Mouse (Mus musculus) retina, adult 2 months (tissue): ENCODE data around the gene Cd177.
"Not testable (repeated sequence)": the region's sequence is repeated elsewhere in the genome, so short reads cannot be mapped to it uniquely, and the experiment has no call there.

Experiments used
- DNase-seq: peaks from one replicate; pipeline ENCODE4 v3.0.0-alpha.2; 2012; ENCODE audit warnings: low read depth, low spot score

Gene Cd177

GRCm38 (mm10) chr7:24760211-24760610 is at the start of gene Cd177:
TSS of gene Cd177 (minus strand) at chr7:24760311.
- no peak for DNase-seq

DNA sequence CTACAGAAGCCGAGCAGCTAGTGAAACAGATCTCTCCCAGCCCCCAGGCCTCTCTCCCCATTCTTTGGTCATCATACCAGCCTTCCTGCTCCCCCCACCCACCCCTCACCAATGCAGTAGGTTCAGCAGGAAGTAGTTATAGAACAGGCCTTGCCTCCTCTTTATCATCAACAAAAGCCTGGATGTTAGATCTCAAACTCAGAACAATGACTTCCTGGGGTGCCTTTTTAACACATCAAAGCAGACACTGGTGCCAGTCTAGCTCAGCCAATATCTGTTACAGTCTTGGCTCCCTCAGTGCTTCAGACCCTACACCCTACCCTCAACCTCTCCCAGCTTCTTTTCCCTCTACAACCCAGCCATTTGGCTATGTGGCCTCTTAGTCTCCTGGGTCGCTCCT is 48.9 kb upstream of the Cd177 start:
- DNase-seq, result no peak

- DNase-seq, result no peak
Measured at GRCm38 (mm10) chr7:24804826-24805225, 44.7 kb upstream of the Cd177 start.

GRCm38 (mm10) chr7:24802149-24802767 is 42.1 kb upstream of the Cd177 start:
- no peak for DNase-seq

DNA sequence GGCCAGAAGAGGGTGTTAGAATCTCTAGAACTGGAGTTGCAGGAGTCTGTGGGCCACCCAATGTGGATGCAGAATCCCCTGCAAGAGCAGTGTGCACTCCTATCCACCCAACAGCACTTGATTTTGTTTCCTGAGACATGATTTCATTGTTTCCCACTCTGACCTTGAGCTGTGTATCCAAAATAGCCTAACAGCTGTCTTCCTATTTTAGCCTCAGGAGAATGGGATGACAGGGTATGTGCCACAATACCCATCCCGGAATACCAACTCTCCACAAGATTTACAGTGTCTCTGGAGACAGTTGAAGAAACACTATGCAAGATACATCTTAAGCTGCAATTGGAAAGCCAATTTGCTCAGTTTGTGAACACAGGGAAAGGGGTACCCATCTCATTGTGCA is 37.8 kb upstream of the Cd177 start:
- DNase-seq, result no peak

- not testable (repeated sequence) for DNase-seq
Measured at GRCm38 (mm10) chr7:24776918-24777317, 16.8 kb upstream of the Cd177 start, which contains the start of gene Ceacam10. TSS of gene Ceacam10 (plus strand) at chr7:24777206.

DNA sequence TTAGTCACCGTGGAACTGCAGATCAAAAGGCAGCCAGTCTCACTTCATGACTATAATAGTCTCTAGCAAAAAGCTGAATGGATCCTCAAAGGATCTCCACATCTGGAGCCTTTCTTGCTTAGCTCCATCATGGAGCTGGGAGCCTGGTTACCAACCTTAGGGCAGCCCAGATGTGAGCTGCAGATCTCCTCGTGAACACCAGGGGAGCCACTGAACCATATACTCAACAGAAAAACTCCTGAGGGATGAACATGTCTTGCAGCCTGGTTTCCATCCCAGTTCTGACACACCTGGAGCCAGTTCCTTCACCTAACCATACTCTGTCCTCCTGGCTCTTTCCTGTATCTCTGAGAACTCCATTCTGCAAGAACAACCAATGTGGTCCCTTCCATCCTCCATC is 16.0 kb upstream of the Cd177 start:
- no peak for DNase-seq

DNA sequence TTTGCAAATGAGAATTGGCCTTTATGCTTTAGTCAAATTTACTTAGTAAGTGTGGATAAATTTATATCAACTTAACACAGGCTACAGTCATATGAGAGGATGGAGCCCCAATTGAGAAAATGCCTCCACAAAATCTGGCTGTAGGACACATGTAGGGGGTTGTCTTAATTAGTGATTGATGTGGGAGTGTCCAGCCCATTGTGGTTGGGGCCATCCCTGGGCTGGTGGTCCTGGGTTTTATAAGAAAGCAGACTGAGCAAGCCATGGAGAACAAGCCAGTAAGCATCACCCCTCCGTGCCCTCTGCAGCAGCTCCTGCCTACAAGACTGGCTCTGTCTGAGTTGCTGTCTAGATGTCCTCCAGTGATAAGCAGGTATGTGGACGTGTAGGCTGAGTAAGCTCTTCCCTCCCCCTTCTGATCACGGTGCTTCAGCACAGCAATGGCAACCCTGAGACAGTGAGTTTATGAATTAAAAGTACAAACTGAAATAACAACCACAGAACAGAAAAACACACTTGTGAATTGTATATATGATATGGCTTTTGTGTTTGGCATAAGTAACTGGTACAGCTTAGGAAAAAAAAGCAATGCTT is 13.9 kb upstream of the Cd177 start:
- no peak for DNase-seq

DNA sequence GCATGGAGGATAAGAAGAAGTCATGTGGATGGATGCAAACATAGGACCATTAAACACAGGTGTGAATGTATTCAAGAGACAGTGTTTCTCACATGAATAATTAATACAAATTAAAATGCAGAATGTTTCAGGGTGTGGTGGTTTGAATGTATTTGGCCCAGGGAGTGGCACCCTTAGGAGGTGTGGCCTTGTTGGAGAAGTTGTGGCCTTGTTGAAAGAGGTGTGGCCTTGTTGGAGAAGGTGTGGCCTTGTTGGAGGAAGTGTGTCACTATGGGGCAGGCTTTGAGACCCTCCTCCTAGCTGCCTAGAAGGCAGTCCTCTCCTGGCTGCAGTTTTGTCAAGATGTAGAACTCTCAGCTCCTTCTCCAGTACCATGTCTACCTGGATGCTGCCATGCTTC is 11.2 kb upstream of the Cd177 start:
- no peak for DNase-seq

- DNase-seq, result no peak
Measured at GRCm38 (mm10) chr7:24762574-24762973, 2.5 kb upstream of the Cd177 start.

- DNase-seq, result no peak
Measured at GRCm38 (mm10) chr7:24761161-24761560, 1.1 kb upstream of the Cd177 start.

- DNase-seq, result no peak
Measured at GRCm38 (mm10) chr7:24758520-24758919, 1.6 kb downstream of the Cd177 start.

DNA sequence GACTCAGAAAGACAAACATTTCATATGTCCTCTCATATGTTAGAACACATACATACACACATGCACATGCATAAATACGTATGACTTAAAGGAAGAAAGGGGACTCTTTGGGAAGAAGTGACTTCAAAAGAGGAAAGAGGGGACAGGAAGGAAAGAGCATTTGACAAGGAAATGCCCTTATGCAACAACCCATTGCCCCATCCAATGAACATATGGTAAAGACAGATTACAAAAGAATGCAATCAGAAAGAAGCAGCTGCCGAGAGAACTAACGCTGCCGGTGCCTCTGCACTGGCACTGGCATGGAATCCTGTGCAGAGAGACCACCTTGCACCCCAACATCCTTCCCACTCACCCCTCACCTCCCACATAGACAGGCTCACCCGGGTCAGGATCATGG is 6.6 kb downstream of the Cd177 start:
- no peak for DNase-seq

DNA sequence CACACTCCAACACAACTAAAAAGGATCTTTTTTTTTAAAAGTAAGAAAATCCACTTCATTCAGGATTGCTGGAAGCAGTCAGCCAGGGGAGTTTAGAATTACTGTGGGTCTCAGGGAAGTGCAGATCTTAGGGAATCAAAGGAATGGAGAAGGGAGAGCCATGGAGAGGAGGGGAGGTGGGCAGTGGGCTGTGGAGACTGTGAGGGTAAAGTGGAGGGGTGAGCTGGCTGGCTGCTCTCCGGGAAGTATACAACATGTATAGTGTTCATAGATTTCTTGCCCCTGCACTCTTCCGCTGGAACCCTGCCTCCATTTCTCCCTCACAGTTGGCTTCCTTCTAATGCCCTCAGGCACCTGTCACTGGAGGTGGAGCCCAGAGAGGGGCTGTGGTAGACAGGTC is 8.5 kb downstream of the Cd177 start:
- DNase-seq, result no peak

DNA sequence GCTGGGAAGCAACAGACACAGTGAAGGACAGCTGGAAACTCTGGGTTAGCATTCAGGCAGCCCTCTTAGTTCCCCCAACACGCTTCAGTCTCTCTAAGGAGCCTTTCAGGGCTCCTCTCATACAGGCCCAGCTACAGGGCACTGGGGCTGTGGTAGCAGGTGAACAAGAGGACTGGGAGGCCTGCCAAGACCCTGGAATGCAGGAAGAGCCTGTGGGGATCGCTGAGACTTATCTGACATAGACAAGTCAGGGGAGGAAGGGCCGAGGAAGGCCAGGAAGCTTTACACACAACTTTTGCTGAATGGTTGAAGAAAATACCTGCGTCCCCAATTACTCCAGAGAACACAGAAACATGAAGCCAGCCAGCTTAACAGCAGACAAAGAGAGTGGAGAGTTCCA is 9.4 kb downstream of the Cd177 start:
- no peak for DNase-seq

DNA sequence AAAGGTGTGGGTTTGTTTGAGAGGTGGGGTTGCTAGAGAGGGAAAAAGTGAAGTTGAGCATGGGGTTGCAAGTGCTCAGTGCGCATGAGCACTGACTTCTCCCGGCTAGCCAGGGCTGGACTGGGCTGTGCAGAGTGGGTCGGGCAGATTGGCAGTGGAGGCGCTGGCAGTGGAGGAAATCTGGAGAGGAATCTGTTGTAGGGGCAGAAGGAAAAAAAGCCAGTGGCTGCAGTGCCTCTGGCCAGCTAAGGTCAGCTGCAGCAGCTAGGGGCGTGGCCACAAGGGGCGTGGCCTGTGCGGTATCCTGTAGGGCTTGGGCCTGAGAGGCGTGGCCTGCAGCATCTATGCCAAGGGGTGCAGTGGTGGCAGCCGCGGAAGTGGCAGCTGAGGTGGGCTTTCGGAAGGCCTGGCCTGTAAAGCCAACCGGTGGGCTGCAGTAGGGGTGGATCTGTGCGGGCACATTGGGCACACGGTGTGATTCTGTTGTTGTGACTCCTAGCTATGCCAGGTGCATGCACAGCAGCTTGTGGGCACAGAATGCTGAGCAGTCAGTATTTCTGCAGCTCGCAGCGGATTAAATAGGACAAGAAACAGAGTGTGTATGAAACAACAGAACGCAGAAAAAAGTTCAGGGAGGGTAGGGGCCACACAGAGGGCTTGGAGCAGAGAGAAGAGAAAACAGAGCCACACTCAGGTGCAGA is 24.0 kb downstream of the Cd177 start:
- DNase-seq, result no peak

- not testable (repeated sequence) for DNase-seq
Measured at GRCm38 (mm10) chr7:24726808-24727207, 33.3 kb downstream of the Cd177 start, which contains the start of gene Gm4763. TSS of gene Gm4763 (minus strand) at chr7:24726908.

DNA sequence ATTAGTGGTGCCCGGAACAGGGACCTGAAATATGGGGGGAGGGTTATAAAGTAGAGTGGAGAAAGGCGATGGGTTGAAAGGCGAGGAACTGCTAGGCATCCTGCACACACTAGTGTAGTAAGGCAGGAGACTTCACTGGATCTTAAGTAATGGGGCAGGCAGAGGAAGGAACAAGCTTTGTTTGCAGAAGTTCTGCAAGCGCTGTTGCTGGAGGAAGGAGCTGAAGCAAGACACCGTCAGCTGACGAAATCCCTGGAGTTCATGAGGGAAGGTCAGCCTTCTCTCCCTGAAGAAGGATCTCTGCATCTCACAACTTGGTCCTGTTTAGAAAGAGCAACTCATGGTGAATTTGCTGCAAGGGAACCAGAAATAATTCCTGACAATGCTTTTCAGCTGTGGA is 45.1 kb downstream of the Cd177 start:
- DNase-seq, result no peak

DNA sequence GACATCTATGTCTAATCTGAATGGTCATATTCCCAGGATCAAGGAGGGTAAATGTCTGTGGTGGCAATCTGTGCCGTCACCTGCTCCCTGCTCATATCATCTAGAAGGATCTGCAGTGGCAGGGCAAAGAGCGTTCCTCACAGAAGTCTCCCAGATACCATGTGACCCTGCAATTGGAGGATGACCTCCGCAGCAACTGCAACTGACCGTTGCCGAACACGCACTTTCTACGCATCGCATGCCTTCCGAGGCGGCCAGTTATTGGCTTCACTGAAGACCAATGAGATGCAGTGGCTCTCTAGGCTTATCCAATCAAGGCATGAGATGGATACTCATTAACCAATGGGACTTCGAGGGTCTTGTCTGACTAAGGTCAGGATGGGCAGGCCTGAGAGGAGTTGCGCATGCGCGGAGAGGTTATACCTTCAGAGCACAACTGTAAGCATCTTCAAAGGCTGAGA is 51.2 kb downstream of the Cd177 start, which contains the start of gene BC049730:
TSS of gene BC049730 (plus strand) at position 411 of the 461 bp plus-strand sequence.
- no peak for DNase-seq

DNA sequence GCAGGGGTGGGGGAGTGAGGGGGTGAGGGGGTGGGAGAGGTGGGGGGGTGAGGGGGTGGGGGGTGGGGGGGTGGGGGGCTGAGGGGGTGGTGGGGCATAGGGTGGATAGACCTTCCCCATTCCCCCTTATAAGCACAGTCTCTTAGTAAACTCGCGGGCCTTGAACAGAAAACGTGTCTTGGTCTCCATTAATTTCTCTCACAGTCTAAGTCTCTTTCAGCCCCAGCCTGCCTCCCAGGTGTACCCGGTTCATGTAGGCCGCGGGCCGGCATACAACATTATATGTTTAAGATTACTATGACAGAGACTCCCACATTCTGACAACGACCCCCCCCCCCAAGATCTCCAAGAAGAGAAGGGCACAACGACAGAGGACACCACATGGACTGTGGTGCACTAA is 57.3 kb downstream of the Cd177 start:
- DNase-seq, result not testable (repeated sequence)

DNA sequence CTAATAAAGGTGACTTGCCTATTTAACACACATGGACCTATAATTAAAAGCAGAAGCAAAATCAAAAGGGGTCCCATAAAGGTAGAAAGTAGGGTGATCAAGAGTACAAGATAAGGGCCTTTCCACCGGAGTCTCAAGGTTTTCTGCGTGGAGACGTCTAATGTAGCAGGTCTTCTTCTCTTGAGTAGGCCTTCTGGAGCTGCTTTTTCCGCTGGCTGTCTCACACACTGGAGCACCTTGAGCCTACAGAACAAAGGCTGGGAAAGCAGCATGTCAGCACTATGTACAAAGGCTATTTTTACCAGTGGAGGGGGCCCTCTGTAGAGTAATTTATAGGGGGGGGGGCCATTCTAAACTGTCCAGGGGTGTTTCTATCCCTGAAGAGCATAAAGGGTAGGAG is 62.2 kb downstream of the Cd177 start:
- DNase-seq, result not testable (repeated sequence)
